Mouse (Mus musculus) neural tube, embryonic 10.5 days (tissue): Measurements from ENCODE around the gene Gdf1.

ENCODE experiments used
- DNase-seq: peaks from one replicate; pipeline ENCODE4 v3.0.0-alpha.2; 2017; ENCODE audit warnings: low spot score; ENCODE audit errors: extremely low spot score

Gene Gdf1

DNA sequence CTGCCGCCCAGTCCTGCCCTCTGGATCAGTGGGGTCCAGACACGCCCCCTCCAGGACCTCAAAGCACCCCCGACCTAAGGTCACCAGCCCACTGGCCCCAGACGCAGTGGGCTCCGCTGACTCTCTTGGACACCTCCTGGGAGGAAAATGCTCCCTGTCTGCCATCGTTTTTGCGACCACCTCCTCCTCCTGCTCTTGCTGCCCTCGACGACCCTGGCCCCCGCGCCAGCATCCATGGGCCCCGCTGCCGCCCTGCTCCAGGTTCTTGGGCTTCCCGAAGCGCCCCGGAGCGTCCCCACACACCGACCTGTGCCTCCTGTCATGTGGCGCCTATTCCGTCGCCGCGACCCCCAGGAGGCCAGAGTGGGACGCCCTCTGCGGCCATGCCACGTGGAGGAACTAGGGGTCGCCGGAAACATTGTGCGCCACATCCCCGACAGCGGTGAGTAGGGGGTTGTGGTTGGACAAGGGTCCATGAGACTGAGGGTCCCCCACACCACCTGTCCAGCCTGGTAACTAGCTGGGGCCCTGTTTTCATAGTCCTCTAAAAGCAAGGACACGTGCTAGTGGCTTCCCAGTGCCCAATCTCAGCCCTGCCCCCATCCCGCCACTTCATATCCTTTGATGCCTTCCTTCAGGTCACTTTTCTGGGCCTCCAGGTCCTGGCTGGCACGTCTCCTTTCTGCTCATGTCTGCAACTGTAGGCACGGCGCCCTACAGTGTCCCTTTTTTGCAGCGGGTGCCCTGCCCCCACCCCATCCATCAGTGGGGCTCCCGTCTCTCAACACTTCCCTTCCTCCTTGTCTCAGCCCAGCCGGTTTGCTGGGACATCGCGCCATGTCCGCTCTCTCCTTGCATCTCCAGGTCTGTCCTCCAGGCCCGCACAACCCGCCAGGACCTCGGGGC is 471 bp downstream of the Gdf1 start:
- peak; percentile 78 for DNase-seq

DNA sequence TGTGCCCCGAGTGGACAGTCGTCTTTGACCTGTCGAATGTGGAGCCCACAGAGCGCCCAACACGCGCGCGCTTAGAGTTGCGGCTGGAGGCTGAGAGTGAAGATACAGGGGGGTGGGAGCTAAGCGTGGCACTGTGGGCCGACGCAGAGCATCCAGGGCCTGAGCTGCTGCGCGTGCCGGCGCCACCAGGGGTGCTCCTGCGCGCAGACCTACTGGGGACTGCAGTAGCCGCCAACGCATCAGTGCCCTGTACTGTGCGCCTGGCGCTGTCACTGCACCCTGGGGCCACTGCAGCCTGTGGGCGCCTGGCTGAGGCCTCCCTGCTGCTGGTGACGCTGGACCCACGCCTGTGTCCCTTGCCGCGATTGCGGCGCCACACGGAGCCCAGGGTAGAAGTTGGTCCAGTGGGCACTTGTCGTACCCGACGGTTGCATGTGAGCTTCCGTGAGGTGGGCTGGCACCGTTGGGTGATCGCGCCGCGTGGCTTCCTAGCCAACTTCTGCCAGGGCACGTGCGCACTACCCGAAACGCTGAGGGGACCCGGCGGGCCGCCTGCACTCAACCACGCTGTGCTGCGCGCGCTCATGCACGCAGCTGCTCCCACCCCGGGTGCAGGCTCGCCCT is 1.2 kb downstream of the Gdf1 start:
- no peak for DNase-seq

DNA sequence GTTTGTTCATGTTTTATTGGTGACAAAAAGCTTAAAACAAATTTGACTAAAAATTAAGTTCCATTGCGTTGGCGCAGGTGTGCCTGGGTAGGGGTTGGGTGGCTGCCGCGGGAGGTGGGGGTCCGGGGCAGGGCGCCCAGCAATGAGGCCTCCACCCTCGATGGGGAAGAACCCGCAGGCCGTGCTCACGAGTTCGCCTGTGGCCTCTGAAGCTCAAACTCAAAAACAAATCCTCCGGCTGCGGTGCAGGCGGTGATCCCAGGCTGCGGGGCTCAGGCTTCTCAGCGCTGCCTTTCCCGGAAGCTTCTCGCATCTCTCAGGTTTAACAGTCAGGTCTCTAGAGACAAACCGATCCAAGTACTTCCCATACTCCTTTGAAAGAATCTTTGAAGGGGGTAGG is 1.9 kb downstream of the Gdf1 start:
- DNase-seq, result peak; percentile 41

DNA sequence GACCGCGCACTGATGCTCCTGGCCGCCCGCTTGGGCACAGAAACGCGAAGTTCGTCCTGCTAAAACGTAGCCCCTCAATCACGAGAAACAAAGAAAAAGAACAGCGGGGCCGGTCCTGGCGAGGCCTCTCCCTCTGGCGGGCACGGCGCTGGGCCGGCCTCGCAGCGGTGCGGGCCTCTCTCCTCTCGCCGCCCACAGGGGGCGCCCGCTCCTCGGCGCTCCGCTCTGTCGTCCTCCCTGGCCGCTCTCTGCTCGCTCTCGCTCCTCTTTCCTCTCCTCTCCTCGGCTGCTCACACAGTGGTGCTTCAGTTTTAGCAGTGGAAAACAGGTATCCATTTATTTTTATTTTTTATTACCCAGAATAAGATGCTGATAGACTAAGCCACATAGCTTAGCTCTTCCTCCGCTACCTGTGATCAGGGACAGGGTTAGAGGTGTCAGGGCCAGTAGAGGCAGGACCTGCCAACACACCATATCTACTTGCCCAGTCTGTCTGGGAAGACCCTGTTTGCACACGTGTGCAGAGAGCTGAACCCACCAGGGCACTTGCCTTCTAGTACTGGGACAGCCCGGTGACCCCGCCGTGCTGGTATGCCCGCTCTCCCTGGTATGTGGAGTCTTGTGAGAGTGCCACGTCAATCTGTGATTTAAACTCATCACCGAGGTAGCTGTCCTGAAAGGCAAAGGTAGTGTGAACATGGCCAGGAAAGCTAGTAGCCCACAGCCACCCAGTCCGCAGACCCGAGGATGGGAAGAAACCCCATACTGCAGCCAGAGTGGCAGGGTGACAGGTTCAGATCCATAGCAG is 2.7 kb downstream of the Gdf1 start:
- peak; percentile 79 for DNase-seq

DNA sequence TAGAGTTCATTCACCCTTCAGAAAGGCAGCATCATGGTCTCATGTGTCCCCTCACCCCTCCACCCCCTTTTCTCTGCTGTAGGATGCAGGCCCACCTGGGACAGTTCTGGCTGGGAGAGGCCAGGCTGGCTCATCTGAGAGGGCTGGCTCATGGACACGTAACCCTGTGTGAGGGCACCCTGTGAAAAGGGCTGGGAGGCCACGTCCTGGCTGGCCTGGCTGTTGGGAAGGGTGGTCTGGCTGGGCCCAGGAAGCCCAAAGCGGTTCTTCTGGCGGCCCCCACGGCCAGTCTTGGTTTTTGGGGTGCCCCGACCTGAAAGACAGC is 3.2 kb downstream of the Gdf1 start:
- DNase-seq, result no peak

DNA sequence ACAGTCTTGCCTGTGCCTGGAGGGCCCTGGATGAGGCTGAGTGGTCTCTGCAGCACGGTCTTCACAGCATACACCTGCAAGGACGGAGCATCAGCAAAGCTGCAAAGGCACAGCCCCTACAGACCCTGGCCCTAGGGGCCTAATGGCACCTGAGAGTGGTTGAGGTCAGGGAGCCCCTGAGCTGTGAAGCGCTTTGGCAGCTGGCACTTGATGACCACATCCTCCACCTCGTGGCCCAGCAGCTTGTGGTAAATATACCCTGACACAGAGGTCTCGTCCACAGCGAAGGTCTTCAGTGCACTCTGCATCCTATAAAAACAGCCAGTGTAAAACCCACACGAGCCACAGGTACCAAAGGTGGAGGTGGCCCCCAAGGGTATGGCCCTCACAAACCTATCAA is 9.3 kb downstream of the Gdf1 start:
- no peak for DNase-seq

DNA sequence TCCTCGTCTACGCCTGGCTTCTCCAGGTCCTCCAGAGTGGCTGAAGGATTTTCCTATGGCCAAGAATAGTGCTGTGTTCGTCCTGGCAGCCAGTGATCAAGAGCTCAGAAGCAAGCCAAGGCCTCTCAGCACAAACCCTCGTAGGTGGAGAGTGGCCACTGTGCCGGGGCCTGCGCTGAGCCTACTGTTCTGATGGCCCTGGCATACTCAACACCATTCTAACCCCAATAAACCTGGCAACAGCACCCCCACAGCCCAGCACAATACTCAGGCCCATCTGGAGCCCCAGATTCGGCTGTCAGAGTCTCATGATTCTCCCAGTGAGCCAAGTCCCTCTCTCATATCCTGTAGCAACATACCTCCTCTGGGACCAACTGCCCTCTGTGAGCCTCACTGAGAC is 11.0 kb downstream of the Gdf1 start:
- no peak for DNase-seq

DNA sequence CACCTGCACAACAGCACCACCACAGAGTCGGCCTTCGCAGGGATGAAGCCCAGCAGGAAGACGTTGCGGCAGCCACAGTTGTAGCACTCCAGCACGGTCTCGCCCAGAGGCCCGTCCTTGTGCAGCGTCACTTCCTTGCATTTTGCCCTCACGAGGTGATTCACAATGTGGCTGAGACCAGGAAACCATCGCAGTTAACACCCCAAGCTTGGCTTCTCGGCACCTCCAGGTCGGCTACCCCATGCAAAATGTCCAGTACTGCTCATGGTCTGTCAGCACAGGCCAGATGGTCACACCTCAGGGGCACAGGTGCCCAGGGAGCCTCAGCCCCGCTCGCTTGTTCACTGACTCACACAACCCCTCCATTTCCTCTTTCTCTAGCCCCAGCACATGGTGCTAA is 12.4 kb downstream of the Gdf1 start:
- no peak for DNase-seq

DNA sequence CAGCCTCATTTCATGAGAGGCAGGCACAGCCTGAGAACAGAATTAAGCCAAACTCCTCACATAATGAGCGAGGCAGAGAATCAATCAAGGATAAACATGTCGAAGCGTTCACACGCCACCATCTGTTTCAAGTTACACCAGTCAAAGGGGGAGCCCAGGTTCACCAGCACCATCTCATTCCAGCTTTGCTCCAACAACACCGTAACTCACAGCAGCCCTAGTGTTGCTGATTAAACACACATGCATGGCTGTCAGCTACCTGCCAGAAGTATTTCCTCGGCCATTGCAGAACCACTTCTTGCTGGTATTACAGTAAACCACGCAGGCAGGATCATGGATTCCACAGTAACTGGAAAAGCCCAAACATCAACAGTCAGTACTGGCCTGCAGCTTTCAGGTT is 13.5 kb downstream of the Gdf1 start:
- DNase-seq, result no peak

DNA sequence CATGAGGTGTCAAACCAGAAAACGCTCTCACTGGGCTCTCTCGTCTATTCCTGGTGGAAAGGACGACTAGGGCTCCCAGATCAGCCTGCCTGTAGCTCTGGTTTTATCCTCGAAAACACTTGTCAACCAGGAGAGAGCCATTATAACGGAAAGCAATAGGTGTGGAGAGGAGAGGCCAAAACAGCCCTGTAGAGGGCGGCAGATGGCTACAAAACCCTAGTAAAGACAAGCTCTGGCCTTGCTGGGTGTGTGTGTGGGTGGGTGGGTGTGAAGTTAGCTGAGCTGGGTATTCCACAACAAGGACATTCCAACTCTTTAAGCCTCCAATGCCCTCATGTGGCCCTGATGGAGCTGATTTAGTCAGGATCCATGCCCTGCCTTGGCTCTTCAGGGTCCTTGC is 14.1 kb downstream of the Gdf1 start:
- no peak for DNase-seq

DNA sequence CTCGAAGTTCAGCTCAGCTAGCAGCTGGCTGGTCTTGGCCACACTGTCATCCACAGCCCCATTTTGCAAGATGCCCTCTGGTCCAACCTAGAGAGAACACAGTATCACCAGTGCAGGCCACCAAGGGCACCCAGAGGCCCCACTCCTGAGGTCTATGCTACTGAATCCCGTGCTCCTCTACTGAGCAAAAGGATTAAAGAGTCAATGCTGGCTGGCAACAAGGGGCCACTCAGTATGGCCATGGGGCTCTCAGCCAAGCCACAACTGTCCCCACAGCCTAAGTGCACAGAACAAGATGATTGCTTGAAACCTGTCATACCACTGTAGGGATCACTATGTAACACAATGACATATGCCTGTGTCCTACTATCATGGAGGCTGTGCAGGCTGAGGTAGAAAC is 14.7 kb downstream of the Gdf1 start:
- no peak for DNase-seq

DNA sequence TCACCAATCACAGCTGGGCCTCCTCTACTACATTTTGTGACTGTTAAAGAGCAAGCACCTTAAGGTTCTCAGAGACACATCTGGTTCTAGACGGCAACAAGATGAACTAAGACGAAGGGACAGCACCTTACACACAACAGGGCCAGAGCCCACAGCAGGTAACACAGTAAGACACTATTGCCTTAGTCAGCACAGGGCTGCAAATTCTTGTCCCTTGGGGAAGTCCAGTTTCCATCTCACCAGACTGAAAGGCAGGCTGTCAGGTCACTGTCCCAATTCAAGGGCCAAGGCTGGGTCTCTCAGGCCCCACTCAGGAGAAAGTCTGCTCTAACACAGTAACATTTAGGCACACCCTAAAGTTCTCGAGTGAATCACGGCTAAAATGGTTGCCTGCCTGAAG is 17.8 kb downstream of the Gdf1 start:
- no peak for DNase-seq

DNA sequence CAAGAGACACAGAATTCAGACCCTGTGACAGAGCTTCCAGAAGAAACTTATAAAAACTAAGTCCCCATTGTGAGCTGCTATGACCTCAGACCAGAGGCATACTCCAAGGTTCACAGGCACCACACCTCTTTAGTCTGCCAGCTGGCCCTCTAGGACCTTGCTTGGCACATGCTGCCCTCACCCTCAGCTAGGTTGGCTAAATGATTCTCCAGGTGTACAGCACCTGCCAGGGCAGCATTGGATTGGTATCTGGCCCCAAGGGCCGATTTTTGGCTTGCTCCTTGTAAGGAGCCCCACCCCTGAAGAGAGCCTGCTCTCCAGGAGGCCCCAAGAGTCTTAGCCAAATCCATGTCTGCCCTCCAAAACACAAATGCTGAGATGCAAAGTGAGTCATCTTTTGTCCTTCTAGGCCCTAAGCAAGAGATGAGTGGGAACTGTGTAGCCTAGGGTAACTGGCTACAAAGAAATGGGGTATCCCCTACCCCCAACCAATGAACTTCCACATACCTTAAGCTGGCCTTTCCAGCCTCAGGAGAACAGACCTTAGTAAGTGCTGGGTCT is 18.3 kb downstream of the Gdf1 start:
- DNase-seq, result no peak

DNA sequence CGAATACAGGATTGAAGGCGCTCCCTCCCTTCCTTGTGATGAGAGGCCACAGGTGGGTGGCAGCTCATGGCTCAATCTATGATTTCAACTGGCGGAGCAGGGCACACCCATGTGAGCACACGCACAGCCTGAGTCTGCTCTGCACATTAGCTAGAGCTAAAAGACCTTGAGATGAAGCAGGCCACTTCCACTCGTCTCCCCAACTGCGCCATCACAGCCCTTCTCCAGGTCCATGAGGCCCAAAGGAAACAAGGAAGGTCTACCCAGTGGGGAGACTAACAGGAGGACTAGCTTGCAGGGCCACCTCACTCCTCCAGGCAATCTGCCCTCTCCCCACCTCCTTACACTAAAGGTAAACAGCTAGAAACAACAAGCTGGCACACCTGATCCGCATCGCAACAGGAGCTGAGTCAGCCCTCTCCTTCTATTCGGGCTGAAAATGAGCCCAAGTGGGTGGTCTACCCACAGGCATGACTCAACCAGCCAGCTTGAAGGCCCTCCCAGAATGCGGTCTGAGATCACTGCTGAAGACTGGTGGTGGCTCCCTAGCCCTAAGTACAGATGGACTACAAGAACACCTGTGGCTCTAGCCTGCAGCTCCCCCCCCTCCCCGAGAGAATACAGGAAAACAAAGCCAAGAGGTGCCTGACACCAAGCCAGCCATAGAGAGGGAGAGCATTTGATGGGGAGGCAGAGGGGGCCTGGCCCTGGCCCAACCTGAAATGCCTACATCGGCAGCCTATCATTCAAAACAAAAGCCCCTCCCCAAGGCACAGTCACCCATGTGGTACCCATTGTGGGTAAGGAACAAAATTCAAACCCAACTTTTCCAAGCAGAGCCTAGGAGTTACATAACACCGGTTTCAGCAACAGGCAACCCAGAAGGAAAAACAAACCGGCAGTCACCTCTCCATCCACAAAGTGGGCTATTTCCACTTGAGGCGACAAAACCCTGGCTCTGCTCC is 21.7 kb downstream of the Gdf1 start:
- DNase-seq, result no peak

DNA sequence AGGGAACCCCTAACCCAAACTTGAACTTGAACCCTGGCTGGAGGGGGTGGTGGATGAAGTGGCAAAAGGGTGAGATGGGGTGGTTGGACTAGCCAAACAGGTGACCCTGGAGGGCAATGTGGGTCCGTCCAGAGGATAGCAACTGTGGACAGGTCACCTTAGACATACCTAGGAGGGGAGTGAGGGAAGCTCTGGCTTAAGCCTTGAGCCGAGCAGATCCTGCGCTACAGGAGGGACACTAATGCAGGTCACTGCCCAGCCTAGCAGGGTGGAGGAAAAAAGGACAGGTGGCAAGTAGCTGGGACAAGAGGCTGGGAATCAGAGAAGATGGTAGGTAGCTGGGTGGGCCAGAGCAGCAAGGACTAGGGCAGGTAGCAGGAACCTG is 22.4 kb downstream of the Gdf1 start:
- no peak for DNase-seq

DNA sequence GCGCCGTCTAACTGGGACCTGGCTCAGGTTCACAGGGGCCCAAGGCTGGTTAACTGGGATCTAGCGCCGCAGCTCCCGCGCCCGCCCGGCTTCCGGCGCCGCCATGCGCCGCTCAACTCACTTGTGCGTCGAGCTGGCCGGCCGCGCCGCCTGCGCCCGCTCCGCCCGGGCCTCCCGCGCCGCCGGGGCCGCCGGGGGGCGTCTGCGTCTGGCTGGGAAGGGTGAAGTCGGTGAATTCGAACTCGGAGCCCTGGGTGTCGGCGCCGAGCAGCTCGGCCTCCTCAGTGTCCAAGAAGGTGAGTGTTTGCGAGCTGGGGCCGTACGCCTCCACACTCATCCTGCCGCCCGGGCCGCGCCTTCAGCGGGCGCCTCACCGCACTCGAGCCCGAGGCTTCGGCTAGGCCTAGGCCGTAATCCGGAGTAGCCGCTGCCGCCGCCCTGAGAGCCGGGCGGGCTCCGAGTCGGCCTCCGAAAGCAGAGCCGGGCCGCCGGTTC is 23.1 kb downstream of the Gdf1 start:
- DNase-seq, result no peak

DNA sequence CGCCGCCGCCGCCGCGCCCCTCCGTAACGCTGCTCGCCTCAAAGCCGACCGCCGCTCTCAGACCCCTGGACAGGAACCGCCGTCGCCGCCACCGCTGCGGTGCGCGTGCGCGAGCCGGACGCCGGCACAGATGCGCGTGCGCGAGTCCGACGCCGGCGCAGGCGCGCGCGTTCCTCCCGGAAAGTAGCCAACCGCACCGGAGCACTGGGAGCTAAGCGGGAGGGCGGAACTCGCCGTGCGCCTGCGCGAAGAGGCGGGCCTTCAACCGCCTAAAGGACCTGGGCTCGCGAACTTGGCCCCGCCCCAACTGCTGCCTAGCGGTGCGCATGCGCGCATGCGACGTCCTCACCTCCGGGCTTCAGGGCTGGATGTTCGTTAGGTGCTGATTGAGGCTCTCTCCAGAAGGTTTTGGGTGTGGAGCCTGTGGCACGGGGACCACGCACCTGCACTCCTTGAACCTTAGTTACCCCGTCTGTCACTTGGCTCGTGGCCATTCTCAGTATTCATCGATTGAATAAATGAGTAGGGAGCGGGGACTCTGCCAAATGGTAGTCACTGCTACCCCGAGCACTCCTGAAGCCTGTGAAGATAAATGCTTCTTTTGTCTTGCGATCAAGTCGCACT is 23.7 kb downstream of the Gdf1 start, which contains the start of gene Upf1:
TSS of gene Upf1 (minus strand) at position 85 of the 624 bp plus-strand sequence.
- DNase-seq, result peak; percentile 98

DNA sequence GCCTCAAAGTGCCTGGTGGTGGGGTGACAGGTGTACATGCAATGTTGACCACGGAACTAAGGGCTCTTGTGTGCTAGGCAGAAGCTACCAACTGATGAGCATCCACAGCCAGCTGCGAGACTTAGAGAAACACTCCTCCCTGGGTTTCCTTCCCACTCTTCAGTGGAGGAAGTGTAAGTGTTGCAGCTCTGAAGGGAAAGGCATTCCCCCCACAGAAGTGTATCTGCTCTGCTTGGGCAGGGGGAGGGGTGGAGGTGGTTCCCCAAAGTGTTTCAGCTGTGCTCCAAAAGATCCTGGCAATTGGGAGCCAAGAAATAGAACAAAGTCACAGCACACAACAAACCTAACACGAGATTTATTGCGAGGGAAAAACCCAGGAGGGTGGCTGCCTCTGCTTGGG is 24.4 kb downstream of the Gdf1 start:
- DNase-seq, result no peak

DNA sequence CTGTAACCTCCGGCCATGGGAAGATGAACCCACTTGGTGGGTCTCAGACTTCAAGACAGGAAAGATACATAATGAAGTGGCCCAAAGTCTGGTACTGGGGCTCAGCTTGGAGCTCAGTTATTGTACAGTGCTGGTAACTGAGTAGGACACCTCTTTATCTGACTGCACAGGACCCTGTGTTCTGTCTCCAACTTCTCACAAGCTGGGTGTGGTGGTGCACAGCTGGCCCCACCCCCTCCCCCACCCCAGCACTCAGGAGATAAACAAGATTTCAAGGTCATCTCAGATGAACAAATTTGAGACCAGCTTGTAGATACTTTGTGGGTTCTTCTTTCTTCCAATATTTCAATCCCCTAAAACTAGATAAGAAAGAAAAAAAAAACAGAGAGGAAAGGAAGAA is 26.5 kb downstream of the Gdf1 start:
- no peak for DNase-seq

DNA sequence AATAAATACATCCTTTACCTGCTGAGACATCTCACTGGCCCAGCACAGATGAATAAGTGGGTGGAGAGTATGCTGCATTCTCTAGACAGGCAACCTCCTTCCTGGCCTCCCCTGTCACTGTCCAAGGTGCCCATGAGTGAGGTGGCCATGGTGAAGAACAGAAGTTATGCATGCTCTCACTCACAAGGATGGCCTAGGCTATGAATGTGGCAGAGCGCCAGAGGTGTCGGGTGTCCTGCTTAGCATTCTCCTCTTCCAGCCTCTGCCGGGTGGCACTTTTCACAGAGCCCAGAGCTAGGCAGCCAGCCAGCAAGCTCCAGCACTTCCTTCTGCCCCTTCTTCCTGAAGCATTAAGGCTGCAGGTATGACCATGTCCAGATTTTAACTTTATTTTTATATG is 29.8 kb downstream of the Gdf1 start:
- DNase-seq, result no peak
